Mouse (Mus musculus) skeletal muscle tissue, adult 2 months (tissue): ENCODE data around the gene Isg20l2.
"Not testable (repeated sequence)": the region's sequence is repeated elsewhere in the genome, so short reads cannot be mapped to it uniquely, and the experiment has no call there.

ENCODE experiments used
- DNase-seq: peaks from one replicate; pipeline ENCODE4 v3.0.0-alpha.2; 2012; ENCODE audit warnings: low read depth, low spot score

The Isg20l2 gene

DNA sequence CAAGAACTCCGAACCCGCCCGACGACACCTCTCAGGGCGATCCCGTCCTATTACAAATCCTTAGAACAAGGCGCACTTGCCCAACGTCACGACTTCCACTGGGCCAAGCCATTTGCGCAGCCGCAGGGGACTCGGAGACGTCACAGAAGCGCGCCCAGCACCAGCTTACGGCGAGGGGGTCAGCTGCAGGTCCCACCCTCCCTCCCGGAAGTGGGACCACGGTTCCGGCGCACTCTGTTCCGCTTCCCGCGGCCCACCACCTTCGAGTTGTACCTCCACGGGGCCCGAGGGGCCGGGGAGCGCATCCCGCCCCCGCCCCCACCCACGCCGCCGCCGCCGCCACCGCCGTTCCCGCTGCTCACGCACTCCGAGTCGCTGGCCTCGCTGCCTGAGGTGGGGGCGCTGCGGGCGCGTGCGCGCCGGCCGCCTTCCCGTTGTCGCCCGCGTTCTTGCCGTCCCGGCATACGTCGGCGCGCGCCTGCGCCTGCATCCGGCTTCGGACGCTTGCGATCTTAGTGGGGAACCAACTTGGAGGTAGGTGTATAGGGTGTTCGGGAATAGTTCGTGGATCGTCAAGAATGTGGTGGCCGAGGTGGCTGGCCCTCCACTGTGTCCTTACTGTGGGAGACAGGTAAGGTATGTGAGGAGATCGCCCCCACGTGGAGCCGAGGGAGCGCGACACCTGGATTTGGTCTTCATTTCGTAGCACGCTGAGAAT is at the start of gene Isg20l2, which contains the start of gene Rrnad1:
TSS of gene Isg20l2 (plus strand) at position 237 of the 718 bp plus-strand sequence.
TSS of gene Rrnad1 (minus strand) at position 640 of the 718 bp plus-strand sequence.
- peak; percentile 96 for DNase-seq

DNA sequence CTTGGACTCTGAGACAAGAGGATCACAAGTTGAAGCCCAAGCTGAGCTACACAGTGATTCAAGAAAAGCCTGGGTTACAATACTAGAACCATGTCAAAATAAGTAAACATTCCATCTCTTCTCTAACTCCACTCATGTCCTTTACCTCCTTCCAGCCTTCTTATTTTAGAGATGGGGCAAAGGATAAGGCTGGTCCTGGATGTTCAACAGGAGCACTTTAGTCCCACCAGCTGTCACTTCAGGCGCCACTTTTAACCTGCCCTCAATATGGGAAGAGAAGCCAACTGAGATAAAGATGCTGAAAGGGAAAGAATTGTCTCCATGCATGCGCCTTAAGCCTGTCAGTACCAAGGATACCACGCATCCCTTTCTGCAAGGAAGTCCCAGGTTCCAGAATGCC is 45.8 kb upstream of the Isg20l2 start:
- DNase-seq: no peak

DNA sequence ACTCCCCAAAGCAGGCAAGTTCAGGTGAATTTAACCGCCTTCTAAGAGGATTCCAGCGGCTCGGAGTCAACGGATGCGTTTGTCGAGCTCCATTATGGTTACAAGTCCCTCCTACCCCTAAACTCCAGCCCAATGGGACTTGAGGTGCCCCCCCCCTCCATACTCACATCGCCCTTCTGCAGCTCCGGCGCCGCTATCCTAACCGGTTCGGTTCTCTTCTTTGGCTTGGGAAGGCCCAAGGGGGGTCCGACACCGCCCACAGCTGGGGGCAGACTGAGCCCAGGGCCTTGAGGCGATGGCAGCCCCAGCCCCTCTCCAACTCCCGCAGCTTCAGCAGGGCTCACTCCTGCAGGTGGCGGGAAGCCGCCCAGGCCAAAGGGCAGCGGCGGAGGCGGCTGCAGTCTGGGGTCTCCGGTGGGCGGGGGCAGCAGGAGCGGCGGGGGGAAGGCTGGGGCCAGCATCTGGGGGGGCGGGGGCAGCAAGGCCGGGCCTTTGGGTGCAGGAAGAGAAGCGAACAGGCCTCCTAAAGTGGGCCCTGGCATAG is 45.3 kb upstream of the Isg20l2 start:
- no peak for DNase-seq

DNA sequence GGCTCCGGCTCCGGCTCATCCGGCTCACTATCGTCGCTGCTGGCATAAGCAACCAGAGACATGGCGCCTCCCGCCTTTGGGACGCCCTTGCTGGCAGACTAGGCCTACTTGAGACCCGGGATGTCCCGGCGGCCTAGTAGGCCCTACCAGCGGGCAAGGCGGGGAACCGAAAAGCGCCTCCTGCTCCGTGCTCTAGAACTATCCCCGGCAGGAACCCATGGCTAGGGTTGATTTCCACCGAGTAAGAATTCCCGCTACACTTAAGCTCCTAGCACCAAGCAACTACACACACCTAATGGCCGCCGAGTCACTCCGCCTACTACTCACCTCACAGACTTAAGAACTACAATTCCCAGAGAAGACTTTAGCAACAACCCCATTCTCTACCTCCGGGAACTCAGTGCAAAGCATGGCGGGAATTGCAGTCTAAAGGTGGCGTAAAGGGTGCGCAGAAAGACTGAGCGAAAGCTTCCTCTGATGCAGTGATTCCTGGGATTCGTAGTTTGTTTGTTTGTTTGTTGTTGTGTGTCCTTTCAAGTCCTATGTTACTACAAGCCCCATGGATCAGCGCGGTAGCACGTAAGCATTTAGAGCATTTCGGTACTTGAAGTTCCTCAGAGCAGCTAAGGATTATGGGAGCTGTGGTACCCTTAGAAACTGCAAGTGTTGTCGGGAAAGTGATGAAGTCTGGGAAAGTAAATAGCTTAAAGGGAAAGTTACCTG is 44.7 kb upstream of the Isg20l2 start, which contains the start of gene Prcc:
TSS of gene Prcc (minus strand) at position 328 of the 723 bp plus-strand sequence.
- DNase-seq: peak; percentile 99

DNA sequence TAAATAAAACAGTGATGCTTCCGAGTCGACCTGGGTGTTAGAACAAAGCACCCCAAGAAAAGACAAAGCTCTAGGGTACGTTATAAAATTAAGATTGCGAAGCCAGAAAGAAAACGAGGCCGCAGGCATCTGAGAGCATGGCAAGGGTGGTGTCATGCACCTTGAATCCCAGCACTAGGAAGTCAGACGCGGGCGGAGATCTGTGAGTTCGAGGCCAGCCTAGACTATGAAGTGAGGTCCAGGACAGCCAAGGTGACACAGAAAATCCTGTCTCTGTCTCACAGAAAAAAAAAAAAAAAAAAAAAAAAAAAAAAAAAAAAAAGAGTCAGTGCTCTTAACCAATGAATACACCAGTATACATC is 44.1 kb upstream of the Isg20l2 start:
- no peak for DNase-seq

DNA sequence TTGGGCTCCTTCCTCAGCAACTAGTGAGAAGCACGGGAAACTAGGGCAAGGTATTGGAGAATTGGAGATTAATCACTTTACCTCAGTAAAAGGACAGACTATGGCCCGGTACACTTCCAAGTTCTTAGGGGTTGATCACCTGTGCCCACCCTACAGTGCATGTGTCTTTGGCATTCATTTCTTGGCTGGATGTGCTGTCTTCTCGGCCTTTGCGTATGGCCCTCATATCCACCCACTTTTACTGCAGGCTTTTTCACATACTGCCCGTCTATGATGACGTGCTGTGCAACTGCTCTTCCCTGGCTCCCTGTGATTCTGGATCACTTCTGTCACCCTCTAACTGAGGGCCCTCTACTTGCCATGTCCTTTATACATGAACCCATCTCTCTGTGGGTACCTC is 43.7 kb upstream of the Isg20l2 start:
- DNase-seq: no peak

DNA sequence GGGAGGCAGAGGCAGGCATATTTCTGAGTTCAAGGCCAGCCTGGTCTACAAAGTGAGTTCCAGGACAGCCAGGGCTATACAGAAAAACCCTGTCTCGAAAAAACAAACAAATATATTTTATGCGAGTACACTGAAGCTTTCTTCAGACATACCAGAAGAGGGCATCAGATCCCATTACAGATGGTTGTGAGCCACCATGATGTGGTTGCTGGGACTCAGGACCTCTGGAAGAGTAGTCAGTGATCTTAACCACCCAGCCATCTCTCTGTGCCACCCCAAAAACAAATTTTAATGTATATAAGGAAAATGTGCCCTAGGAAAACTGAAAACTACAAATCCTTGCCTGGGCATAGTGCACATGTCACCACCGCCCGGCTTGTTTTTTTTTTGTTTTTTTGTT is 42.7 kb upstream of the Isg20l2 start:
- not testable (repeated sequence) for DNase-seq

DNA sequence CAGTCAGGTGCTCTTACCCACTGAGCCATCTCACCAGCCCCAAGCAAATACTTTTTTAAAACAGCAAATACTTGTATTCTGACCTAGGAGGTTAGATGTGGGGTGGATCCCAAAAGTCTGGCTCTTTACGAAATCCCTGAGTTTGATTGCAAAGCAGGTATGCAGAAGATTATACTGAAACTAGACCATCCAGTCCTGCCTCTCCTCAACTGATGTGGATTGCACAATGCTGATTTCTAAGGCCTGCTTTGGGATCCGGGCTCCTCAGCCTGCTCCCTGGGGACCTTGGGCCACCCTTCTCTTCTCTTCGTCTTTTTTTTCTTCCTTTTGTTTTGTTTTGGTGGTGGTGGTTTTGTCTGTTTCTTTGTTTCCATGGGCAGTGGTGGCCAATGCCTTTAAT is 38.6 kb upstream of the Isg20l2 start:
- no peak for DNase-seq

DNA sequence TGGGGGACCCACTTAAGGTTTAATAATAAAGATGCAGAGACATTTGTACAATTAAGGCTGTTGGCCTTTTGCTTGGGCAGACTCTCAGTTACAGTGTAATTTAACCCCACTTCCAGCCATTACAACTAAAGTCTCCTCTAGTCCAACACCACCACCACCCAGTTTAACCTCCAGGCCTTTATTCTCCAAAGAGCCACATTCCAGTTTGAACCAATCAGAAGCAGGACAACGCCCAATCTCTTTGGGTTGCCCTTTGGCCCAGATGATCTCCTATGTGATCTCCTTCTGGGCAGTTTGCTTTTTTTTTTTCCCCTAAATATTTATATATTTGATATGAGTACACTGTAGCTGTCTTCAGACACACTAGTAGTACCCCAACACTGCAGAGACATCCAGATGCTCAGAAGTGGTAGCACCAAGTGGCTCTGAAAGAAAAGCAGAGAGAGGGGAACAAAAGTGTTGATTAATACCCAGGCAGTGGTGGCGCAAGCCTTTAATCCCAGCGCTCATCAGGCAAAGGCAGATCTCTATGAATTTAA is 36.7 kb upstream of the Isg20l2 start:
- no peak for DNase-seq

DNA sequence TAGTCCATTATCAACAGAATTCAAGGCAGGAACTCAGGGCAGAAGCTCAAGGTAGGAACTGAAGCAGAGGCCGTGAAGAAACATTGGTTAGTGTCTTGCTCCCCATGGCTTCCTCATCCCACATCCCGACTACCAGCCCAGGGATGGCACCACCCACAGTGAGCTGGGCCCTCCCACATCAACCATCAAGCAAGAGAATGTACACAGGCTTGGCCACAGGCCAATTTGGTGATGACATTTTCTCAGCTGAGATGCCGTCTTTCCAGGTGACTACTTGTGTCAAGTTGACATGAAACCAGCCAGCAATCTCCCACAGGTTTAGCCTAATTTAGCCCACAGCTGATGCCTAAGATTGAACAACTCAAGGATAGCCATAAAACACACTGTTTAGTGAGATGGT is 30.8 kb upstream of the Isg20l2 start:
- no peak for DNase-seq

DNA sequence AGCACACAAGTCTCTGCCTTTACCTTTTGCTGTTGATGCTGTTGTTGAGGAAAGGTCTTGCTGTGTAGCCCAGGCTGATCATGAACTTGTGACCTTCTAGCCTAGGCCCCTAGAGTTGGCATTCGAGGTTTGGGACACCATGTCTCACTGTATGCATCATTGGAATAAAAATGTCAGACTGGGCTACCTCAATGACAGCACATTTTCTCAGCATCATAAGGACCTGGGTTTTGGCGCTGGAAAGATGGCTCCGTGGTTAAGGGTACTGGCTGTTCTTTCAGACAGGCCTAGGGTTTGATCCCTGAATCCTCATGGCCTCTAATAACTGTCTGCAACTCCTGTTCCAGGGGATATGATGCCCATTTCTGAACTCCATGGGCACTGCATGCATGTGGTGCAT is 30.3 kb upstream of the Isg20l2 start:
- DNase-seq: no peak

DNA sequence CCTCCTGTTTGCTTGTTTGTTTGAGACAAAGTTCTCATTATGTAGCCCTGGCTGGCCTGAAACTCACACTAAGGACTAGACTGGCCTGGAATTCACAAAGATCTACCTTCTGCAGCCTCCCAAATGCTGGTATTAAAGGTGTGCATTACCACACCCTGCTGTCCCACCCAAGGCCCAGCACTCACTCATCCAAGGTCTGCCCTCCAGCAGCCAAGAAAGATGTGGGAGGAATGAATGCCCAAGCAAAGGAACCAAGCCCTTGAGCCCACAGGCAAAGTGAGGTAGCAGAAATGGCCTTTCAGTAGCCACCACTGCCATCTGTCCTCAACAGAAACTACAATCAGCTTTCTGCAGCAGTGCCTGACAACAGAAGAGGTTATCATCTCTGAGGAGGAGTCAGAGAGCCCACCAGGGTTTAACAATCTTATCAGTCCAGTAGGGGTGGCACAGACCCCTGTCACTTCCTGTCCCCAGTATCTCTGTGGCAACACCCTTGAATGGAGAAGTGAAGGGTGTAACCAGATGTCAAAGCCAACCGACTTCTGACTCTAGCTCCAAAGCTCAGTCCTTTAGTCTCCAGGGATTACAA is 29.0 kb upstream of the Isg20l2 start:
- DNase-seq: no peak

DNA sequence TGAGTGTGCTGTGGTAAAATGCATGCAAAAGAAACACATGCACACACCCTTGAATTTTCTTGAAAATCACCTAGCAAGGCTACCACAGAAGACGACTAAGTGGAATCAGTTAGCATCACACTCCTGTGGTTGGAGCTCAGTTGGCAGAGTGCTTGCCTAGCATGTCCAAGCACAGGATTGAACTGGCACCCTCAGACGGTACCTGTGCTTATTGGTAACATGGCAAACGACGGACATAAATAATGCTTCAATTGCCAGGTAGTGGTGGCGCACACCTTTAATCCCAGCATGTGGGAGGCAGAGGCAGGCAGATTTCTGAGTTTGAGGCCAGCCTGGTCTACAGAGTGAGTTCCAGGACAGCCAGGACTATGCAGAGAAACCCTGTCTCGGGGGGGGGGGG is 28.2 kb upstream of the Isg20l2 start:
- DNase-seq: not testable (repeated sequence)

DNA sequence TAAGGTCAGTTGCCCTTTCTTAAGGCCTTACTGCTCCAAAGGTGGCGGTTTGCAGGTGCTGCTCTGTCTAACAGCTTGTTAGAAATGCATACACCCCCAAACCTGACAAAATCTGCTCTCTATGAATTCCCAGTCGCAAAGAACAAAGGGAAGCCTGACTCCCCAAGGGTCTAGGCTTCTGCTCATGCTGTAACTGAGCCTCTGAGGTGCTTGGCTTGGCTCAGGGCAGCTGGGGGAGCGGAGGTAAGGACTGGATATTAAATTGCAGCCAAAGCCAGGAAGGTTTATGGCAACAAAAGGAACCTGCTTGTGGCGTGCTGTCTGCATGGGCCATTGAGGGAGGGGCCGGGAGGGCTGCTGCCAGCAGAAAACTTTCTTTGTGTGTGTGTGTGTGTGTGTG is 26.3 kb upstream of the Isg20l2 start:
- DNase-seq: no peak

DNA sequence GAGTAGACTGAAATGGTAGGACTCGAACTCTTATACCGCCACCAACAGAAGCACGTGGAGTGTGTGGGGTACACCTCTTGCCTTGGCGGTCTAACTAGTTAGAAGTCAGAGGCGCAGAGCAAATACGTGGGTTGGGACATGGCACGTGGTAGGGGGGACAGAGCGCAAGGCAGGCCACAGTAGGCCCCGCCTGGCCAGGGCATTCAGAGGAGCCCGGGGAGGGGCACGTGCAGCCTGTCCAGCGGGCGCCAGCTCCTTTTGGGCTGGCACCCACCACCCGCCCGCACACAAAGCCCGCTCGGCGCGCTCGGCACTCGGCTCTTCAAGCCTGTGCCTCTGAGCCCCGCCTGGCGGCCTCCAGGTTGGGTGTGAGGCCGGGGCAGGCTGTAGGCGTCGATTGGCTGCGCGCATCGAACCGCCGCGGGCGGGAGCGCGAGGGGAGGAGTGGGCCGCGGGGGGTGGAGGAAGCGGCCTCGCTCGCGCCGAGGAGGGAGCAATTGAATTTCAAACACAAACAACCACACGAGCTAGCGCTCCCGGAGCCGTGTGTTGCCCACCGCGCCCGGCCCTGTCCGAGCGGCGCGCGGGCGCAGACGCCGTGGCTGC is 24.1 kb upstream of the Isg20l2 start, which contains the start of gene Hdgf:
TSS of gene Hdgf (plus strand) at position 442 of the 606 bp plus-strand sequence.
- peak; percentile 97 for DNase-seq

DNA sequence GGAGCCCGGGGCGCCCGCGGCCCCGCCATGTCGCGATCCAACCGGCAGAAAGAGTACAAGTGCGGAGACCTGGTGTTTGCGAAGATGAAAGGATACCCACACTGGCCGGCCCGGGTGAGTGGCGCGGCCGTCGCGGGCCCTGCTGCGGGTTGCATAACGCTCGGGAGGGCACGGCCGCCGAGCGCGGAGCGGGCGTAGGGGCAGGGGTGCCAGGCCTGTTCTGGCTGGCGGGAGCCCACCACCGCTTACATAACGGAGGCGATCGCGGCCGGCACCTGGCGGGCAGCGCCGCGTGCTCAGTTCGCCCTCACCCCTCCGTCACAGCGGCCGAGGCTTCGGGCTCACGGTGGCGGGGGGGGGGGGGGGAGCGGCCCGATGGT is 23.5 kb upstream of the Isg20l2 start:
- DNase-seq: peak; percentile 93

DNA sequence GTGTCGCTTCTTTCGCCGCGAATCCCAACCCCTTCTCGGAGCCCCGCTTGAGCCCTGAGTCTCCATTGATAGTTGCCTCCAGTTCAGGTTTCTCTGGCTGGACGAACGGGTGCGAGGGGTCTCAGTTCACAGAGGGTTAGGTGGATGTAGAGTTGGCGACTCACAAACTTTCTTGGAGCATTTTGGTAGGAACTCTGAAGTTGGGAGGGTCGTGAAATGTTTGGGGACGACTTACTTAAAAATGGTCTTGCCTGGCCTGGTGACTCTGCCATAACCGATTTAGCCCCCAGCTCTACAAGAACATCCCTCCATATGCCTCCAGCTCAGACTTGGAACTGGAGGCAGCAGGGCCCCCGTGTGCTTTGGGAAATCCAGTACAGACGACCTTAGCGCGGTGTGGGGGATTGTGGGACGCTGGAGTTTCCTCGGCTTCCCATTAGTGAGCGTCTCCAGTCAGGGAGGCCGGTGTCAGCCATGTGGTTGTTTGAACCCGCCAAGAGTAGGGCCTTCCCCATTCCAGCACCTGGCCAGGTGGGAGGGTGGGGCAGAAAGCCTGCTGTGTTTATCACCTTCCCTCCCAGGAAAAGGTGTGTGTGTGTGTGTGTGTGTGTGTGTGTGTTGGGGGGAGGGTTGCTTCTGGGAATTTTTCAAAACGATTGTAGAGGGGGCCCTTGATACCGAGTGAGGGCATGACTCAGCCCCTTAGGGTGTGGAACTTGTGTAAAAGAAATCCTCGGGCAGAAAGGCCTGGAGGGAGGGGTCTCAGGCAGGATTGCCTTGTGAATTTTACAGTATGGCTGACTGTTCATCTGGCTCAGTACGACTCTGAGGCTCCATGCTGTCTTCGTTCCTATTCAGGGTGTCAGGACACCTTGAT is 22.9 kb upstream of the Isg20l2 start:
- DNase-seq: peak; percentile 71

DNA sequence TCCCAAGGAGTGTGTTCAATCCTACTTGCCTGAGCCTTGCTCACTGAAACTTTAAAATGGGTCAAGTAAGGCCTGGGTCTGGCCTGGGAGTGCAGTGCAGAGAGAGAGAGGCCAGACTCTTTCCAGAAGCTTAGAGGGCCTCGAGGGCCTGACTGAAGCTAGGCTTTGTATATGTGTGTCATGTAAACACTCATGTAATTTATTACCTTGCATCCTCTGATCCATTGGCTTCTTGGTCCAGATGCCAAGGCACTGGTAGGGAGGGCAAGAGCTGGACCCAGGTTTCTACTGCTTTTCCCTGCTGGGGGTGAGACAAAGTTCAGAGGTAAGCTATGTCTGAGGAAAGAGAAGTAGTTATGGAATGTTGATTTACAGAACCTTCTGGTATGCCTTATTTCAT is 22.2 kb upstream of the Isg20l2 start:
- DNase-seq: no peak

DNA sequence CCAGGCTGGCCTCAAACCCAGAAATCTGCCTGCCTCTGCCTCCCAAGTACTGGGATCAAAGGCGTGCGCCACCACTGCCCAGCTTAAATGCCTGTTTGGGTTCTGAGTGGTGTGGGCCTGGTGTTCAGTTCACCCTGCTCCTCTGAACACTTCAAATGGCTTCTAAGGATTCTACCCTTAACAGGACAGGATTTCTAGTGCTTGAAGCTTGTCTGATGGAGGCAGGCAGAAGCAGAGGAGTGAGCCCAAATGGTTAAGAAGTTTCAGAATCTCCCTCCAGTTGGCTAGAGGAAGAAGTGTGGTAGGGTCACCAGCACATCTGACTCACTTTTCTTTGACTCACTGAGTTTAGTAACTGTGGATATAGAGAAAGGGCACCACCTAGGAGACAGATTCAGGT is 20.7 kb upstream of the Isg20l2 start:
- no peak for DNase-seq

DNA sequence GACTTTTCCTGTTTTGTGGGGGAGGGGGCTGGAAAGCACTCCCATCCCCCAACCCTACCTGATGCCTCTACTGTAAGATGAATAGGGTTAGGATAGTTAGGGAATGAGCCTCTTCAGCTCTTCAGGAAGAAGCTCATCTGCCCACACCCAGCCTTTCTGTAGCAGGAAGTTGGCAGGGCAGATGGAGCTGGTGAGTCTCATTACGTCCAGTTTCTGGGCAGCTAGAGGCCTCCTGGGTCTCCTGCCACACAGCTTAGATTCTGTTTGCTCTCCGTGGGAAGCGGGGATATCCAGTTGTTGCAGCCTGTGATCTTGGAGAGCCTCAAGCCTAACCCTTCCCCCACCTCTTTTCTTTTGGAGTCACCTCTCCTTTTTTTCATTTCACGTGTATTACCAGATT is 20.2 kb upstream of the Isg20l2 start:
- peak; percentile 36 for DNase-seq
